Mouse (Mus musculus) embryonic fibroblast, embryonic 13.5 days (primary cell): Measurements from ENCODE around the gene Gm17018.

Experiments
- CTCF ChIP-seq: IDR thresholded peaks from 2 replicates; pipeline ENCODE4 v1.5.1; 2011; ENCODE audit warnings: mild to moderate bottlenecking, control low read depth, low read length, moderate library complexity, borderline replicate concordance; ENCODE audit not compliant: insufficient read depth
- POLR2A ChIP-seq: IDR thresholded peaks from 2 replicates; pipeline ENCODE4 v1.6.1; 2011; ENCODE audit warnings: low read depth, mild to moderate bottlenecking, control low read depth, low read length, moderate library complexity

- TF ChIP-seq CTCF: no peak
- no peak for TF ChIP-seq POLR2A
Measured at GRCm38 (mm10) chr19:45592916-45593315, 32.5 kb downstream of the Gm17018 start.
